Mouse (Mus musculus): ENCODE results near the gene Creb3l2. TPM values are rescaled to one million over a fixed set of nuclear protein-coding genes. Genes with fewer than 3 reads are reported as not detected.

Creb3l2 gene
- polyA plus RNA-seq, 1 experiment from 2014 or later: 10.4 TPM

GRCm38 (mm10) chr6:37338055-37338454 lies 103.9 kb downstream of the Creb3l2 start:
- DNase-seq (ENCODE audit: low spot score) (no peak), ATAC-seq (ENCODE audit: low FRiP score) (no peak)
- H3K9ac ChIP-seq (ENCODE audit: low read depth, low read length): no peak overlapping the region
- WGBS: 90% methylated on average over 5 of the region's 5 CpGs
- no peak overlapping the region for H3K4me3 ChIP-seq (ENCODE audit: low read depth, low read length)
- H3K9me3 ChIP-seq (ENCODE audit: control insufficient read depth, low read length): no peaks in the 10 kb centered on the region
- no peak overlapping the region for H3K4me2 ChIP-seq (replicated peaks; ENCODE audit: low read depth, low read length)
- H3K4me1 ChIP-seq (replicated peaks; ENCODE audit: control insufficient read depth, insufficient read depth, low read length): peaks cover 2% of the 10 kb centered on the region; the same call in 1 of the 2 replicates
- H3K36me3 ChIP-seq (ENCODE audit: control insufficient read depth, insufficient read depth, low read length): no peaks in the 10 kb centered on the region
- H3K27ac ChIP-seq (ENCODE audit: low read depth, low read length): no peak overlapping the region
- no peaks in the 10 kb centered on the region for H3K27me3 ChIP-seq (ENCODE audit: control insufficient read depth, insufficient read depth, low read length)

- Histone ChIP-seq H3K4me3 (ENCODE audit: low read depth, low read length) (no peak overlapping the region), H3K27ac (ENCODE audit: low read depth, low read length) (no peak overlapping the region), H3K4me1 (replicated peaks; ENCODE audit: control insufficient read depth, insufficient read depth, low read length) (peaks cover 2% of the 10 kb centered on the region; the same call in 1 of the 2 replicates), H3K9ac (ENCODE audit: low read depth, low read length) (peak overlapping the region; percentile 35; the same call in 1 of the 2 replicates), H3K36me3 (ENCODE audit: control insufficient read depth, insufficient read depth, low read length) (no peaks in the 10 kb centered on the region), H3K27me3 (ENCODE audit: control insufficient read depth, insufficient read depth, low read length) (no peaks in the 10 kb centered on the region), H3K4me2 (replicated peaks; ENCODE audit: low read depth, low read length) (no peak overlapping the region), H3K9me3 (ENCODE audit: control insufficient read depth, low read length) (no peaks in the 10 kb centered on the region)
- DNase-seq (ENCODE audit: low spot score) (peak; percentile 22), ATAC-seq (ENCODE audit: low FRiP score) (no peak)
- 13% methylated on average over 5 of the region's 5 CpGs for WGBS
Observed at GRCm38 (mm10) chr6:37336831-37337260, 105.1 kb downstream of the Creb3l2 start.

DNA sequence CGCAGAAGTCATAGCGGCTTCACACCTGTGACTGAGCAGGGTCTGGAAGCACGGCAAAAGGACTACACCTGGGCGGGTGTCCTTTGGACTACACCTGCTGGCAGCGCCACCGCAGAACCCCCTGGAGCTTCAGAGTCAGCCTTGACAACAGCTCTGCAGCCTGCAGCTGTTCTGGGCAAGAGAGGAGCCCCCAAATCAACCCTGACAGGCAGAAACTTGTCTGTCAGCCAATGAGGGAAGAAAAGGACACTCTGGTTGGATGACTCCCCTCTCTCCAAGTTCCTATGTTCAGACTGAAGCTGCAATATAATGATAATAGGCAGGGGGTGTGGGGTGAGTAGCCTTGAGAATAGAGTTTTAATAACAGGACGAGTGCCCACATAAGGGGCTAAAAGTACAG lies 105.6 kb downstream of the Creb3l2 start:
- Histone ChIP-seq H3K36me3 (ENCODE audit: control insufficient read depth, insufficient read depth, low read length) (no peaks in the 10 kb centered on the region), H3K4me3 (ENCODE audit: low read depth, low read length) (no peak overlapping the region), H3K4me1 (replicated peaks; ENCODE audit: control insufficient read depth, insufficient read depth, low read length) (peaks cover 2% of the 10 kb centered on the region; the same call in 1 of the 2 replicates), H3K9ac (ENCODE audit: low read depth, low read length) (no peak overlapping the region; the same call in 1 of the 2 replicates), H3K4me2 (replicated peaks; ENCODE audit: low read depth, low read length) (no peak overlapping the region), H3K27me3 (ENCODE audit: control insufficient read depth, insufficient read depth, low read length) (no peaks in the 10 kb centered on the region), H3K9me3 (ENCODE audit: control insufficient read depth, low read length) (no peaks in the 10 kb centered on the region), H3K27ac (ENCODE audit: low read depth, low read length) (no peak overlapping the region; the same call in 1 of the 2 replicates)
- ATAC-seq (ENCODE audit: low FRiP score) (no peak), DNase-seq (ENCODE audit: low spot score) (no peak)
- WGBS: 66% methylated on average over 7 of the region's 7 CpGs

- Histone ChIP-seq H3K4me1 (replicated peaks; ENCODE audit: control insufficient read depth, insufficient read depth, low read length) (peaks cover 4% of the 10 kb centered on the region; the same call in 1 of the 2 replicates), H3K9ac (ENCODE audit: low read depth, low read length) (no peak overlapping the region), H3K4me2 (replicated peaks; ENCODE audit: low read depth, low read length) (no peak overlapping the region), H3K4me3 (ENCODE audit: low read depth, low read length) (no peak overlapping the region), H3K9me3 (ENCODE audit: control insufficient read depth, low read length) (no peaks in the 10 kb centered on the region), H3K27me3 (ENCODE audit: control insufficient read depth, insufficient read depth, low read length) (no peaks in the 10 kb centered on the region), H3K36me3 (ENCODE audit: control insufficient read depth, insufficient read depth, low read length) (no peaks in the 10 kb centered on the region), H3K27ac (ENCODE audit: low read depth, low read length) (no peak overlapping the region)
- 87% methylated on average over 10 of the region's 10 CpGs for WGBS
- ATAC-seq (ENCODE audit: low FRiP score): no peak
- DNase-seq (ENCODE audit: low spot score): no peak
Observed at GRCm38 (mm10) chr6:37332846-37333245, 109.1 kb downstream of the Creb3l2 start.

DNA sequence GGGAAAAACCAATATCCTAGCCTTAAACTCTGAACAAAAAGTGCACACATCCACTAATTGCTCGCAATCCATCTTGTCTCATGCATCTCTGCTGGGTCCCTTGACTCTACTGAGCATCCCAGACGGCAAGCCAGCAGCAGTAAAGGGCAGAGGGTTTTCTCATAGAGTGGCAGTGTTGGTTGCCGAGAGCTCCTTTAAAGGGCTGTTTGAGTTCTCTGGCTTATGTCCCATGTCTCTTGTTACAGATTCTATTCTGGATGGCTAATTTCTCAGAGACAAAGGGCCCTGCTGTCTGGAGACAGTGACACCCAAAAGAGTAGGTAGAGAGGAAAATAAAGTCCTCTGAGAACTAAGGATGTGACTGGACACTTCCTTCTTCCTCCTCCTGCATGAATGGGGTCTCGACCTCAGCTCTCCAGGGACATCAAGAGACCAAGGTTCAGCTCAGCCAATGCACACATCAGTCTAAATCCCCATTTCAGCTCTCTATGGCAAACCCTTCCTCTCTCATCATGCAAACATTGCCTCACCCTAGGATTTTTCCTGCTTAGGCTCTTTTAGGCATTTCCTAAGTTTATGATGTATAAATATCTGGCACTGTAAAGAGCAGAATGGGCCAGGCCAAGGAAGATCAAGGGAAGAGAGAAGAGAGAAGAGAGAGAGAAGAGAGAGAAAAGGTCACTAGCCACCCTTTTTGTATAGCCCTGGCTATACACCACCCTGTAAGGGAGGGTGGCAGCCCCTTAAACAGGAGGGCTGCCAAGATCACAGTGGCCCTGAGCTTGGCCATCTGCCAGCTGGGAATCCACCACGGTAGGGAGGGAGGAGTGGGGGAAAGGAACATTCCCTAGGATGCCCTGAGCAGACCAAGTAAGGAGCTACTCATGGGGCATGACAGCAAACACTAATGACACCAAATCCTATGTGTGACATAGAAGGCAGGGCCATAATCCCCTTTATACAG lies 111.8 kb downstream of the Creb3l2 start:
- no peaks in the 10 kb centered on the region for H3K36me3 ChIP-seq (ENCODE audit: control insufficient read depth, insufficient read depth, low read length)
- H3K4me2 ChIP-seq (replicated peaks; ENCODE audit: low read depth, low read length): no peak overlapping the region
- no peak overlapping the region for H3K27ac ChIP-seq (ENCODE audit: low read depth, low read length)
- DNase-seq (ENCODE audit: low spot score) (no peak), ATAC-seq (ENCODE audit: low FRiP score) (no peak)
- 49% methylated on average over 5 of the region's 5 CpGs for WGBS
- no peaks in the 10 kb centered on the region for H3K27me3 ChIP-seq (ENCODE audit: control insufficient read depth, insufficient read depth, low read length)
- peaks cover 2% of the 10 kb centered on the region; the same call in 1 of the 2 replicates for H3K4me1 ChIP-seq (replicated peaks; ENCODE audit: control insufficient read depth, insufficient read depth, low read length)
- no peak overlapping the region for H3K4me3 ChIP-seq (ENCODE audit: low read depth, low read length)
- H3K9me3 ChIP-seq (ENCODE audit: control insufficient read depth, low read length): no peaks in the 10 kb centered on the region
- no peak overlapping the region for H3K9ac ChIP-seq (ENCODE audit: low read depth, low read length)

GRCm38 (mm10) chr6:37329376-37329775 lies 112.6 kb downstream of the Creb3l2 start:
- Histone ChIP-seq H3K9me3 (ENCODE audit: control insufficient read depth, low read length) (no peaks in the 10 kb centered on the region), H3K27ac (ENCODE audit: low read depth, low read length) (no peak overlapping the region), H3K4me2 (replicated peaks; ENCODE audit: low read depth, low read length) (no peak overlapping the region), H3K36me3 (ENCODE audit: control insufficient read depth, insufficient read depth, low read length) (no peaks in the 10 kb centered on the region), H3K27me3 (ENCODE audit: control insufficient read depth, insufficient read depth, low read length) (no peaks in the 10 kb centered on the region), H3K4me1 (replicated peaks; ENCODE audit: control insufficient read depth, insufficient read depth, low read length) (peaks cover 2% of the 10 kb centered on the region; the same call in 1 of the 2 replicates), H3K9ac (ENCODE audit: low read depth, low read length) (no peak overlapping the region), H3K4me3 (ENCODE audit: low read depth, low read length) (no peak overlapping the region)
- DNase-seq (ENCODE audit: low spot score) (no peak), ATAC-seq (ENCODE audit: low FRiP score) (no peak)
- 88% methylated on average over 3 of the region's 3 CpGs for WGBS

GRCm38 (mm10) chr6:37328671-37329070 lies 113.3 kb downstream of the Creb3l2 start:
- Histone ChIP-seq H3K9me3 (ENCODE audit: control insufficient read depth, low read length) (no peaks in the 10 kb centered on the region), H3K4me2 (replicated peaks; ENCODE audit: low read depth, low read length) (no peak overlapping the region), H3K4me1 (replicated peaks; ENCODE audit: control insufficient read depth, insufficient read depth, low read length) (peaks cover 2% of the 10 kb centered on the region; the same call in 1 of the 2 replicates), H3K27ac (ENCODE audit: low read depth, low read length) (no peak overlapping the region), H3K27me3 (ENCODE audit: control insufficient read depth, insufficient read depth, low read length) (no peaks in the 10 kb centered on the region), H3K4me3 (ENCODE audit: low read depth, low read length) (no peak overlapping the region), H3K9ac (ENCODE audit: low read depth, low read length) (no peak overlapping the region), H3K36me3 (ENCODE audit: control insufficient read depth, insufficient read depth, low read length) (no peaks in the 10 kb centered on the region)
- 48% methylated on average over 7 of the region's 7 CpGs for WGBS
- no peak for ATAC-seq (ENCODE audit: low FRiP score)
- DNase-seq (ENCODE audit: low spot score): no peak

DNA sequence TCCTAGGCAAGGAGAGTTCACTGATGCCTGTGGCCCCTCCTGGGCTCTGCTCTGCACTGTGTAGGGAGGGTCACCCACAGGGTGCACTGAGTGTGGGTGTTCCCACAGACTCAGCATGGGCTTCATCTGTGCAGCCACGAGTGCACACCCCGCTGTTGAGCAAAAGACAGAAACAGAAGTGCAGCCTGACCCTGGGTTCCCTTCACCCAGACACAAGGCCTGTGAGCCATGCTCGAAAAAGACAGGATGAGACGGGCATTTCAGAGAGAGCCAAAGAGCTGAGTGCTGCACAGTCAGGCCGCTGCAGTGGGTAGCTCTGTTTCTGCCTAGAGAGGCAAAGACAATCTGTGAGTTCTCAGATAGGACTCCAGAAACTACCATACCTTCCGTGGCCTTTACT lies 114.4 kb downstream of the Creb3l2 start:
- no peaks in the 10 kb centered on the region for H3K36me3 ChIP-seq (ENCODE audit: control insufficient read depth, insufficient read depth, low read length)
- peaks cover 2% of the 10 kb centered on the region; the same call in 1 of the 2 replicates for H3K4me1 ChIP-seq (replicated peaks; ENCODE audit: control insufficient read depth, insufficient read depth, low read length)
- H3K4me2 ChIP-seq (replicated peaks; ENCODE audit: low read depth, low read length): no peak overlapping the region
- DNase-seq (ENCODE audit: low spot score) (no peak), ATAC-seq (ENCODE audit: low FRiP score) (no peak)
- 54% methylated on average over 6 of the region's 6 CpGs for WGBS
- H3K9ac ChIP-seq (ENCODE audit: low read depth, low read length): no peak overlapping the region
- H3K9me3 ChIP-seq (ENCODE audit: control insufficient read depth, low read length): no peaks in the 10 kb centered on the region
- no peak overlapping the region for H3K27ac ChIP-seq (ENCODE audit: low read depth, low read length)
- no peaks in the 10 kb centered on the region for H3K27me3 ChIP-seq (ENCODE audit: control insufficient read depth, insufficient read depth, low read length)
- H3K4me3 ChIP-seq (ENCODE audit: low read depth, low read length): no peak overlapping the region

DNA sequence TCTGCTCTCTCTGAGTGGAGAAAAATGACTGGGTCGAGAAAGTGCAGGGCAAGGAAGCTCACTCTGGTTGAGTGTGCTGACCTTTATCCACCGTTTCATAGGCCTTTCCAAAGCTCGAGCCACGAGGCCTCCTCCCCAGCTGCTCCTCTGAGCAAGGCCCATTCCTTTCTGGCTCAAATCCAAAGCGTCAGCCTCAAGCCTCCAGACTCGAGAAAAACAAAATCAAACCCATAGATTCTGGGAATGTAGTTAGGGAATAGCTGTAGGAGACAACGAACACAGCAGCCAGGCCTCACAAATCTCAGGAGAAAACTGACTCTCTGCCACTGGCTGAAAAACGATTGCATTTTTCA lies 115.4 kb downstream of the Creb3l2 start:
- no peak for DNase-seq (ENCODE audit: low spot score)
- Histone ChIP-seq H3K27ac (ENCODE audit: low read depth, low read length) (no peak overlapping the region), H3K9me3 (ENCODE audit: control insufficient read depth, low read length) (no peaks in the 10 kb centered on the region), H3K27me3 (ENCODE audit: control insufficient read depth, insufficient read depth, low read length) (no peaks in the 10 kb centered on the region), H3K4me2 (replicated peaks; ENCODE audit: low read depth, low read length) (no peak overlapping the region), H3K4me3 (ENCODE audit: low read depth, low read length) (no peak overlapping the region), H3K4me1 (replicated peaks; ENCODE audit: control insufficient read depth, insufficient read depth, low read length) (peaks cover 2% of the 10 kb centered on the region; the same call in 1 of the 2 replicates), H3K36me3 (ENCODE audit: control insufficient read depth, insufficient read depth, low read length) (no peaks in the 10 kb centered on the region), H3K9ac (ENCODE audit: low read depth, low read length) (no peak overlapping the region)
- no peak for ATAC-seq (ENCODE audit: low FRiP score)
- WGBS: 54% methylated on average over 8 of the region's 8 CpGs
